Mouse (Mus musculus) kidney, adult 11 months (tissue): ENCODE data around the gene Cdk5rap1.
"Not testable (repeated sequence)": the region's sequence is repeated elsewhere in the genome, so short reads cannot be mapped to it uniquely, and the experiment has no call there.

ENCODE experiments used
- DNase-seq: peaks from one replicate; pipeline ENCODE4 v3.0.0; 2022

The Cdk5rap1 gene

GRCm38 (mm10) chr2:154373961-154374632 lies 1.3 kb upstream of the Cdk5rap1 start:
- peak; percentile 37 for DNase-seq

- DNase-seq: peak; percentile 86
Measured at GRCm38 (mm10) chr2:154372151-154372829, 520 bp downstream of the Cdk5rap1 start.

- DNase-seq: no peak
Measured at GRCm38 (mm10) chr2:154367510-154367909, 5.3 kb downstream of the Cdk5rap1 start.

- not testable (repeated sequence) for DNase-seq
Measured at GRCm38 (mm10) chr2:154354000-154354425, 18.8 kb downstream of the Cdk5rap1 start.

GRCm38 (mm10) chr2:154348152-154348551 lies 24.7 kb downstream of the Cdk5rap1 start:
- no peak for DNase-seq

GRCm38 (mm10) chr2:154339356-154339755 lies 33.5 kb downstream of the Cdk5rap1 start:
- no peak for DNase-seq

- no peak for DNase-seq
Measured at GRCm38 (mm10) chr2:154338161-154338560, 34.6 kb downstream of the Cdk5rap1 start.

GRCm38 (mm10) chr2:154335572-154335971 lies 37.2 kb downstream of the Cdk5rap1 start:
- DNase-seq: no peak

- DNase-seq: no peak
Measured at GRCm38 (mm10) chr2:154326852-154327251, 46.0 kb downstream of the Cdk5rap1 start.

- not testable (repeated sequence) for DNase-seq
Measured at GRCm38 (mm10) chr2:154313771-154314170, 59.0 kb downstream of the Cdk5rap1 start.

GRCm38 (mm10) chr2:154306927-154307326 lies 65.9 kb downstream of the Cdk5rap1 start, which contains the start of gene Bpifb9b:
TSS of gene Bpifb9b (plus strand) at chr2:154307227.
- not testable (repeated sequence) for DNase-seq

- not testable (repeated sequence) for DNase-seq
Measured at GRCm38 (mm10) chr2:154304604-154305003, 68.2 kb downstream of the Cdk5rap1 start.

GRCm38 (mm10) chr2:154301763-154302162 lies 71.0 kb downstream of the Cdk5rap1 start:
- no peak for DNase-seq

- DNase-seq: peak; percentile 19
Measured at GRCm38 (mm10) chr2:154300496-154300895, 72.3 kb downstream of the Cdk5rap1 start.

- DNase-seq: not testable (repeated sequence)
Measured at GRCm38 (mm10) chr2:154294746-154295145, 78.1 kb downstream of the Cdk5rap1 start.

GRCm38 (mm10) chr2:154292833-154293232 lies 80.0 kb downstream of the Cdk5rap1 start:
- DNase-seq: no peak

GRCm38 (mm10) chr2:154291866-154292265 lies 80.9 kb downstream of the Cdk5rap1 start:
- not testable (repeated sequence) for DNase-seq
